Mouse (Mus musculus) ES-E14 (cell line): ENCODE results near the gene Gtf2f1. TPM values are rescaled to one million over a fixed set of nuclear protein-coding genes. Genes with fewer than 3 reads are reported as not detected.

Experiments
- DNase-seq: peaks from one replicate; pipeline ENCODE4 v3.0.0-alpha.2; 2013; ENCODE audit warnings: low read depth, low spot score
- H3K27ac ChIP-seq: 2 replicates; pipeline ENCODE4 v1.5.1; 2012; ENCODE audit warnings: low read depth, mild to moderate bottlenecking, low read length, moderate library complexity, mixed read lengths; ENCODE audit not compliant: poor library complexity, insufficient read depth, severe bottlenecking
- H3K36me3 ChIP-seq: 2 replicates; pipeline ENCODE4 v1.6.1; 2012; ENCODE audit warnings: mild to moderate bottlenecking, low read length, moderate library complexity, mixed read lengths; ENCODE audit not compliant: control insufficient read depth, poor library complexity, insufficient read depth, severe bottlenecking
- H3K4me1 ChIP-seq, 2 experiments: fragments of 150-350 bp in 1 of 2; sonication (generic) in 1 of 2; 2 replicates each; pipeline ENCODE4 v1.6.1; 2012; ENCODE audit warnings: low read length in 2 of 2, mild to moderate bottlenecking in 1 of 2, mixed read lengths in 1 of 2; ENCODE audit not compliant: control insufficient read depth in 2 of 2, insufficient read depth in 2 of 2, poor library complexity in 1 of 2
- H3K4me3 ChIP-seq, 2 experiments: fragments of 150-350 bp in 1 of 2; sonication (generic) in 1 of 2; 2 replicates each; pipeline ENCODE4 v1.5.1; 2012; ENCODE audit warnings: low read length in 2 of 2, low read depth in 1 of 2, mild to moderate bottlenecking in 1 of 2, mixed read lengths in 1 of 2; ENCODE audit not compliant: insufficient read depth in 1 of 2, poor library complexity in 1 of 2, severe bottlenecking in 1 of 2
- H3K9ac ChIP-seq: 2 replicates; pipeline ENCODE4 v1.6.1; 2012; ENCODE audit warnings: low read depth, mild to moderate bottlenecking, low read length, mixed read lengths; ENCODE audit not compliant: poor library complexity, insufficient read depth, severe bottlenecking
- H3K9me3 ChIP-seq: fragments of 150-350 bp; sonication (generic); 2 replicates; pipeline ENCODE4 v1.6.1; 2012; ENCODE audit warnings: low read depth, mild to moderate bottlenecking, low read length; ENCODE audit not compliant: control insufficient read depth, insufficient read depth
- CHD2 ChIP-seq: IDR thresholded peaks from 2 replicates; pipeline ENCODE4 v1.6.1; 2014; ENCODE audit warnings: mild to moderate bottlenecking, low read depth, low read length, inconsistent platforms
- HCFC1 ChIP-seq: IDR thresholded peaks from 2 replicates; pipeline ENCODE4 v1.6.1; 2012; ENCODE audit warnings: low read length, inconsistent platforms, borderline replicate concordance; ENCODE audit not compliant: insufficient read depth
- MAFK ChIP-seq: IDR thresholded peaks from 2 replicates; pipeline ENCODE4 v1.6.1; 2014; ENCODE audit warnings: mild to moderate bottlenecking, low read depth, low read length, inconsistent platforms; ENCODE audit not compliant: insufficient read depth
- ZC3H11A ChIP-seq: IDR thresholded peaks from 2 replicates; pipeline ENCODE4 v1.6.1; 2012; ENCODE audit warnings: low read depth, mild to moderate bottlenecking, inconsistent platforms, low read length, borderline replicate concordance
- ZNF384 ChIP-seq: IDR thresholded peaks from 2 replicates; pipeline ENCODE4 v1.6.1; 2012; ENCODE audit warnings: low read depth, low read length, inconsistent platforms
- in situ Hi-C, 2 experiments: fragments of 600-800 bp; cut with MboI; formaldehyde crosslinking; loops; one replicate each; pipeline ENCODE4 v1.15.1; 2025; ENCODE audit warnings: low sequenced_read_pairs in 2 of 2, inconsistent platforms in 1 of 2; ENCODE audit not compliant: unreplicated experiment in 2 of 2
- total RNA-seq: library from RNA; depleted of rRNA; stranded (reverse); fragments of 300-350 nt; gene quantifications from 2 replicates; pipeline ENCODE4 v1.2.3, GENCODE M21; 2012; rRNA removed

Gene Gtf2f1
- total RNA-seq, 1 experiment, result 101 TPM

DNA sequence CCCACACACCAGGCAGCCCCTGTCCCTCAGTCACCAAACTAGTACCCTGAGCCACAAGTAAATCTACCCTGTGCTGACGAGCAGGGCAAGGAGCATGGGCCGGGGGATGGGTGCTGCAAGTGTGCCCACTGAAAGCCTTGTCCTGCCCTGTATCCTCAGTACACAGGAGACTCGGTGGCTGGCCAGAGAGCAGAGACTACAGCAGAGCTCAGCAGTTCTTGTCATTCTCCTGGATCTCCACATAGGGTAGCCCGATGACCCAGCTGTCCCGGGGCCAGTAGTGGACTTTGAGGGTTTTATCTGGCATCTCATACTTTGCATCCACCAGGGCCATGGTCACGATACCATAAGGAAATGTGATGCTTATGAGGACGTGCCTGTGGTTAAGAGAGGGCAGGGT lies 56.2 kb downstream of the Gtf2f1 start:
- Histone ChIP-seq H3K9me3 (no peaks in the 10 kb centered on the region), H3K36me3 (no peaks in the 10 kb centered on the region), H3K9ac (no peak overlapping the region), H3K4me1 (peaks cover 2 to 16% of the 10 kb centered on the region in 2 experiments; a peak in 3 of 4 replicates), H3K4me3 (no peak overlapping the region), H3K27ac (no peak overlapping the region)
- in situ Hi-C loops, result no loop called here
- no peak for DNase-seq
- TF ChIP-seq MAFK (no peak), CHD2 (no peak), ZNF384 (no peak), HCFC1 (no peak), ZC3H11A (no peak)

Other genes starting within 250 kb of the Gtf2f1 start
- 70.2 and 108 TPM in 2 replicates for gene Dus3l, start 246.5 kb downstream of the Gtf2f1 start, total RNA-seq
- gene Prr22, start 241.0 kb downstream of the Gtf2f1 start, total RNA-seq, result 1.2 and 1.5 TPM in 2 replicates
- 15.8 and 22.5 TPM in 2 replicates for gene Rfx2, start 180.3 kb downstream of the Gtf2f1 start, total RNA-seq
- gene Acsbg2, start 136.8 kb downstream of the Gtf2f1 start, total RNA-seq, result 0.58 and 0.90 TPM in 2 replicates
- 17.3 and 24.0 TPM in 2 replicates for gene 1700061G19Rik, start 135.8 kb downstream of the Gtf2f1 start, total RNA-seq
- 24.6 and 25.9 TPM in 2 replicates for gene Mllt1, start 75.9 kb downstream of the Gtf2f1 start, total RNA-seq
- 0.54 and 0.74 TPM in 2 replicates for gene Acer1, start 29.2 kb downstream of the Gtf2f1 start, total RNA-seq
- 185 and 187 TPM in 2 replicates for gene Clpp, start 21.0 kb downstream of the Gtf2f1 start, total RNA-seq
- 37.1 and 39.5 TPM in 2 replicates for gene Alkbh7, start 13.9 kb downstream of the Gtf2f1 start, total RNA-seq
- gene Pspn, start 11.3 kb downstream of the Gtf2f1 start, total RNA-seq, result not detected in 2 replicates
- gene Gm17949, start 181 bp upstream of the Gtf2f1 start, total RNA-seq, result not detected in 2 replicates
- gene Khsrp, start 20.2 kb upstream of the Gtf2f1 start, total RNA-seq, result 81.7 and 82.3 TPM in 2 replicates
- 0.37 and 0.40 TPM in 2 replicates for gene Slc25a41, start 30.4 kb upstream of the Gtf2f1 start, total RNA-seq
- gene Crb3, start 47.8 kb upstream of the Gtf2f1 start, total RNA-seq, result 6.2 and 15.4 TPM in 2 replicates
- gene Slc25a23, start 48.6 kb upstream of the Gtf2f1 start, total RNA-seq, result 5.2 and 5.9 TPM in 2 replicates
- gene Dennd1c, start 67.2 kb upstream of the Gtf2f1 start, total RNA-seq, result 0.45 and 0.53 TPM in 2 replicates
- 0.32 and 0.89 TPM in 2 replicates for gene Tubb4a, start 76.5 kb upstream of the Gtf2f1 start, total RNA-seq
- gene Tnfsf9, start 94.0 kb upstream of the Gtf2f1 start, total RNA-seq, result 8.9 and 10.6 TPM in 2 replicates
- 1.2 TPM in 1 of 2 replicates, not detected in the other for gene Cd70, start 138.5 kb upstream of the Gtf2f1 start, total RNA-seq
- gene Tnfsf14, start 182.9 kb upstream of the Gtf2f1 start, total RNA-seq, result 0.13 TPM in 1 of 2 replicates, not detected in the other
- 0.22 and 0.37 TPM in 2 replicates for gene C3, start 216.8 kb upstream of the Gtf2f1 start, total RNA-seq
- 25.0 and 32.8 TPM in 2 replicates for gene Gpr108, start 237.2 kb upstream of the Gtf2f1 start, total RNA-seq
- 40.6 and 45.5 TPM in 2 replicates for gene Trip10, start 238.2 kb upstream of the Gtf2f1 start, total RNA-seq